Mouse (Mus musculus) hindbrain, embryonic 16.5 days (tissue): ENCODE measurements around the gene Fbln7. TPM values are rescaled to one million over a fixed set of nuclear protein-coding genes. Genes with fewer than 3 reads are reported as not detected.

Source experiments
- ATAC-seq: fragments of 200-750 bp; cut with Nextera tagmentation; 2 replicates; pipeline ENCODE4 v1.8.0; 2017; ENCODE audit warnings: moderate TSS enrichment, moderate library complexity
- H3K27ac ChIP-seq: fragments of 300-500 bp; sonication (generic); 2 replicates; pipeline ENCODE4 v1.5.1; 2014; ENCODE audit warnings: low read depth, mild to moderate bottlenecking, control low read depth, low read length, moderate library complexity
- H3K27me3 ChIP-seq: fragments of 300-500 bp; sonication (generic); replicated peaks from 2 replicates; pipeline ENCODE4 v1.6.1; 2014; ENCODE audit warnings: low read length; ENCODE audit not compliant: control insufficient read depth, insufficient read depth
- H3K36me3 ChIP-seq: fragments of 300-500 bp; sonication (generic); 2 replicates; pipeline ENCODE4 v1.6.1; 2014; ENCODE audit warnings: mild to moderate bottlenecking, low read length, moderate library complexity, mixed read lengths; ENCODE audit not compliant: control insufficient read depth, insufficient read depth
- H3K4me1 ChIP-seq: fragments of 300-500 bp; sonication (generic); 2 replicates; pipeline ENCODE4 v1.6.1; 2014; ENCODE audit warnings: low read depth, low read length; ENCODE audit not compliant: control insufficient read depth, insufficient read depth
- H3K4me2 ChIP-seq: fragments of 300-500 bp; sonication (generic); 2 replicates; pipeline ENCODE4 v1.6.1; 2014; ENCODE audit warnings: mild to moderate bottlenecking, low read length, control low read depth, moderate library complexity
- H3K4me3 ChIP-seq: fragments of 300-500 bp; sonication (generic); 2 replicates; pipeline ENCODE4 v1.5.1; 2014; ENCODE audit warnings: mild to moderate bottlenecking, low read length, control low read depth, moderate library complexity
- H3K9ac ChIP-seq: fragments of 300-500 bp; sonication (generic); 2 replicates; pipeline ENCODE4 v1.6.1; 2014; ENCODE audit warnings: low read depth, mild to moderate bottlenecking, control low read depth, low read length, moderate library complexity
- H3K9me3 ChIP-seq: fragments of 300-500 bp; sonication (generic); 2 replicates; pipeline ENCODE4 v1.6.1; 2014; ENCODE audit warnings: mild to moderate bottlenecking, low read length, moderate library complexity; ENCODE audit not compliant: control insufficient read depth
- WGBS: fragments of 180-500 bp; shearing (Covaris S2); extraction: QIAGEN DNeasy Blood & Tissue Kit; methylation state at CpG from one replicate; pipeline ENCODE4 v1.1.7; 2014; 5-methylcytosine and 5-hydroxymethylcytosine counted together
- microRNA-seq: library from miRNA; unstranded; fragments of <30 nt; microRNA quantifications from one replicate; pipeline ENCODE4, GENCODE M21; 2017
- polyA plus RNA-seq: library from polyadenylated mRNA; unstranded; fragments of >200 nt; fragmentation: Nextera tagmentation; extraction: Ambion mirVana; gene quantifications from 2 replicates; pipeline ENCODE4 v1.2.1, GENCODE M21; 2015

The Fbln7 gene
- polyA plus RNA-seq, 1 experiment from 2014 or later: 4.3 TPM

DNA sequence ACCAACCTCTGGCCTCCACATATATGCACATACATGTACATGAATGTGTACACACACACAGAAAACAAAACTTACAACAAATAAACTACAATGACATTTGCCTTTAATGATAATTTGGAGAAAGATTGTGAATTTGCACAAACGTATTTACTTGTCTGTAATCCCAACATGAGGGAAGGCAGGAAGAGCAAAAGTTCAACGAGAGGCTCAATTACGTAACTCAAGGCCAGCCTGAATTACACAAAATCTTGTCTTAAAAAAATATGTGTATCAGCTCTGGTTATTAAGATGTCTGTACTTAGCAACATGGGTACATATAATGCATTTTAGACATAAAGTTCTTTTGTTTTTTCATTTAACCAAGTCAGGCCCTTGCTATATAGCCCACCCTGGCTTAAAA lies 73.5 kb downstream of the Fbln7 start:
- no peaks in the 10 kb centered on the region for H3K9me3 ChIP-seq
- no peak overlapping the region for H3K4me3 ChIP-seq
- 94% methylated on average over 3 of the region's 3 CpGs for WGBS
- H3K9ac ChIP-seq: no peak overlapping the region
- no peak overlapping the region for H3K27ac ChIP-seq
- peaks cover 7% of the 10 kb centered on the region; the same call in 1 of the 2 replicates for H3K36me3 ChIP-seq
- H3K4me2 ChIP-seq: no peak overlapping the region
- no peaks in the 10 kb centered on the region for H3K27me3 ChIP-seq
- no peak for ATAC-seq
- no peaks in the 10 kb centered on the region for H3K4me1 ChIP-seq

DNA sequence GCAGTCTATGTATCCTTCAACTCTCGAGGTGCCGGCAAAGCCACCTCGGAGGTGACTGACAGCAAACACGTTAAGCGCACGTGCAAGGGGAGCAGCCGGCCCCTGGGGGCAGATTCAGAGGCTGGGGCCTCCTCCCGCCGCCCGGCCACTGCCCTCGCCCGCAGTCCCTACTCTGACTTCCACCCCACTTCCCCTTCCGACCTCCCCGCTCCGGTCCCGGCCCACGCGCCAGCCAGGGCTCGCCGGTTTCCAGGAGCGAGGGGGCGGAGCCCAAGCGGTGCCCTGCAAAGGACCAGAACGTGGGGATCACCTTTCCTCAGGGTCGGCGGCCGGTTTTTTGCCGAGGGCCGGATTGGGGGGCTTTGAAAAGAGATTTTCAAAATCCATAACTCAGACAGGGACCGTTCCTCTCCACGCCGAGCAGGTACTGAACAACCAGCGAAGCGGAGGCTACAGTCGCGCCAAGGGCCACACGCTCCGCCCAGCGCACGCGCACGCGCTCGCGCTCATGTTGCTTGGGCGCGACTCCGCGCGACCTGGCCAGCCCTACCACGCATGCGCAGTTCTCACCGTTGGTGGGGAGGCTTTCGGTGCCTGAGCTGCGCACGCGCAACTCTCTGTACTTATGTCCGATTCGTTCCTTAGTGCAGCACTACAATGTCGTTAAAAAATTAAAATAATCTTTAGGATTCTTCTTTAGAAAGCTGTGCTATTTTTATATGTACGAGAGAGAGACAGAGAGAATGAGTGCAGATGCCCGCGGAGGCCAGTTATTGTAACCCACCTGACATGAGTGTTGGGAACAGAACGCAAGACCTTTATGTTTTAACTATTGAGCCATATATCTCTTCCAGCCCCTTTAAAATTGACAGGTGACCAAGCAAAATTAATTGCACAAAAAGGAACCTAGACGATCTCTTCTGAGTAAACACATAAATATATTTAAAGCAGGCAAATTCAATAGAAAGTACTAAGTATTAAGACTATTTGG lies 81.1 kb downstream of the Fbln7 start, which contains the start of gene Zc3h8:
TSS of gene Zc3h8 (minus strand) at position 540 of the 991 bp plus-strand sequence.
- peak within 1 kb of the TSS; percentile 75 for H3K4me3 ChIP-seq
- H3K9ac ChIP-seq: peak within 1 kb of the TSS; percentile 81
- H3K27ac ChIP-seq: peak within 1 kb of the TSS; percentile 91
- H3K4me1 ChIP-seq: peaks cover 4% of the 10 kb centered on the region
- no peaks in the 10 kb centered on the region for H3K36me3 ChIP-seq
- 1% methylated on average over 65 of the region's 65 CpGs for WGBS
- H3K9me3 ChIP-seq: no peaks in the 10 kb centered on the region
- no peaks in the 10 kb centered on the region for H3K27me3 ChIP-seq
- H3K4me2 ChIP-seq: peak within 1 kb of the TSS; percentile 79
- ATAC-seq: peak; percentile 97

Small RNA genes lying within 50 kb of the gene (microRNA-seq; reads per million reads assigned to microRNA genes)
- gene Gm22859: not detected

Other genes with a start within 250 kb of the Fbln7 start
- gene Anapc1, start 175.6 kb upstream of the Fbln7 start, polyA plus RNA-seq: 36.6 and 40.7 TPM in 2 replicates
- gene Mertk, start 164.0 kb upstream of the Fbln7 start, polyA plus RNA-seq: 2.8 and 3.4 TPM in 2 replicates
- 35.1 and 35.9 TPM in 2 replicates for gene Tmem87b, start 44.9 kb upstream of the Fbln7 start, polyA plus RNA-seq
- gene Zc3h8, start 81.1 kb downstream of the Fbln7 start, polyA plus RNA-seq: 13.8 and 14.1 TPM in 2 replicates
- gene Zc3h6, start 104.4 kb downstream of the Fbln7 start, polyA plus RNA-seq: 3.5 and 4.1 TPM in 2 replicates
- 16.7 and 17.0 TPM in 2 replicates for gene Gm10762, start 104.7 kb downstream of the Fbln7 start, polyA plus RNA-seq
- gene Vinac1, start 185.2 kb downstream of the Fbln7 start, polyA plus RNA-seq: 0.70 and 0.92 TPM in 2 replicates
- 38.2 and 46.9 TPM in 2 replicates for gene Ttl, start 203.0 kb downstream of the Fbln7 start, polyA plus RNA-seq
- 13.0 and 15.6 TPM in 2 replicates for gene Polr1b, start 238.0 kb downstream of the Fbln7 start, polyA plus RNA-seq